8 mouse cellular contexts compared by ENCODE assay signal in the genomic region with DNA sequence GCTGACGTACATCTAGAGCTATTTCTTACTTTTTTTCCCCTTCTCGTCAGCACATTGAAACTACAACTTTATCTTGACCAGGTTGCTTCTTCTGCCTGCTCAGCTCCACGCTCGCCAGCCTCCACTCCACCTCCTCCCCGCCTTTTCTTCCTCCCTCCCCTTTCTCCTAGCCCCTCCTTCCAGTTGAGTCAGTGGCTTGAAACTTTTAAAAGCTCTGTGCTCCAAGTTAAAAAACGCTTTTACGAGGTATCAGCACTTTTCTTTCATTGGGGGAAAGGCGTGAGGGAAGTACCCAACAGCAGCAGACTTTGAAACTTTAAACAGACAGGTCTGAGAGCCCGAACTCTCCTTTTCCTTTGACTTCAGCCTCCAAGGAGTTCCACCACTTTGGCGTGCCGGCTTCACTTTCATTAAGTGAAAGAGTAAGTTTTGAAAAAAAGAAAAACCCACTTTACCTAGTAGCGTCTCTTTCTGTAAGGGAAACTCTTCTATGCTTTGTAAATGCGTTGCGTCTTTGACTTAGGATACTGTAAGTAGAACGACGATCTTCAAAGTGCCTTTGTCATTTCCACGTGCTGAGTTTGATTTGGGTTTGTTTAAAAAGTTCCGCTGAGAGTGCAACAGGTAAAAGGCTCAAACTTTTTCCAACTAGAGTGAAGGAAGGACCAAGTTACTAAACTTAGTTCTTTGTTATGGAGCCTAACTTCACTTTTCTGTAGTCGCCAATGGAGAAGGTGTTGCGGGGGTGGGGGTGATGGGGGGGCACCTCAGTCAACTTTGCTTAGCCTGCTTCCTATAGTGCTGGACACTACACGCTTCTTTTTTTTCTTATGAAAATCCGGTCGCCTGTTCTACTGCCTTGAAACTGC. TPM values are rescaled to one million over a fixed set of nuclear protein-coding genes. Genes with fewer than 3 reads are reported as not detected.
A peak's percentile ranks its signal among the peaks of the same experiment; 100 is the strongest.
DNase-seq lines count a peak whose midpoint lies in the region; ATAC-seq and TF ChIP-seq lines count a peak whose summit lies in the region.

Gene Gja1 (plus strand): TSS at position 234 of the 869 bp plus-strand sequence.

- under 1% methylated on average over 23 of the region's 23 CpGs for WGBS in forebrain, embryonic 11.5 days
- 0% methylated on average over 23 of the region's 23 CpGs for WGBS in lung, embryonic 14.5 days

- H3K4me3 ChIP-seq in forebrain, embryonic 11.5 days (ENCODE audit: low read depth, low read length) = peak within 1 kb of the TSS; percentile 44
- H3K4me3 ChIP-seq in lung, embryonic 14.5 days (ENCODE audit: low read depth, low read length) = peak within 1 kb of the TSS; percentile 67

- no peaks in the 10 kb centered on the region for H3K9me3 ChIP-seq in forebrain, embryonic 11.5 days (ENCODE audit: control insufficient read depth, low read length)
- no peaks in the 10 kb centered on the region for H3K9me3 ChIP-seq in lung, embryonic 14.5 days (ENCODE audit: low read depth, low read length)

- H3K9ac ChIP-seq in forebrain, embryonic 11.5 days (ENCODE audit: low read length) = peak within 1 kb of the TSS; percentile 73
- peak within 1 kb of the TSS; percentile 85 for H3K9ac ChIP-seq in lung, embryonic 14.5 days

- intact Hi-C loops in heart, postnatal 25 days (cut with DNase I) = loop anchor here (2.0 kb wide), 1 partner anchor 463 kb away; no protein-coding TSS in a partner anchor

- H3K4me1 ChIP-seq in forebrain, embryonic 11.5 days (replicated peaks; ENCODE audit: control insufficient read depth, insufficient read depth, low read length) = peaks cover 1% of the 10 kb centered on the region; the same call in 1 of the 2 replicates
- peaks cover 3% of the 10 kb centered on the region for H3K4me1 ChIP-seq in lung, embryonic 14.5 days (ENCODE audit: insufficient read depth)

- H3K36me3 ChIP-seq in forebrain, embryonic 11.5 days (ENCODE audit: control insufficient read depth, insufficient read depth, low read length) = no peaks in the 10 kb centered on the region
- H3K36me3 ChIP-seq in lung, embryonic 14.5 days (ENCODE audit: insufficient read depth) = no peaks in the 10 kb centered on the region

- DNase-seq in adrenal gland, postnatal 10 days = peak; percentile 76
- DNase-seq in forebrain, embryonic 11.5 days (ENCODE audit: low spot score) = peak; percentile 78
- peak; percentile 53 for DNase-seq in heart, postnatal 25 days (ENCODE audit: low spot score)
- DNase-seq in kidney, postnatal 4 days = peak; percentile 59 to 73
- peak; percentile 85 for DNase-seq in lung, embryonic 14.5 days
- DNase-seq in ovary, adult 18-20 months (ENCODE audit: low spot score) = peak; percentile 87
- no peak for DNase-seq in right cerebral cortex, postnatal 36 days (ENCODE audit: low spot score in 2 of 2)

- no peak for TF ChIP-seq CTCF in lung, embryonic 14.5 days (IDR thresholded peaks at IDR 0.05; ENCODE audit: low read depth)

- peak within 1 kb of the TSS; percentile 70 for H3K4me2 ChIP-seq in forebrain, embryonic 11.5 days (ENCODE audit: low read depth, low read length, severe bottlenecking)
- peak within 1 kb of the TSS; percentile 80 for H3K4me2 ChIP-seq in lung, embryonic 14.5 days

- peak; percentile 57 for ATAC-seq in CD4-positive, CD25-positive, alpha-beta regulatory T cell, adult 4 months
- peak; percentile 67 for ATAC-seq in forebrain, embryonic 11.5 days (replicated peaks; ENCODE audit: low FRiP score)
- ATAC-seq in lung, embryonic 14.5 days (ENCODE audit: insufficient read depth) = peak; percentile 70

- H3K27ac ChIP-seq in forebrain, embryonic 11.5 days (ENCODE audit: low read depth, low read length) = peak within 1 kb of the TSS; percentile 51
- H3K27ac ChIP-seq in lung, embryonic 14.5 days (ENCODE audit: low read depth) = peak within 1 kb of the TSS; percentile 93

- H3K27me3 ChIP-seq in forebrain, embryonic 11.5 days (ENCODE audit: control insufficient read depth, insufficient read depth, low read length) = no peaks in the 10 kb centered on the region
- H3K27me3 ChIP-seq in lung, embryonic 14.5 days (ENCODE audit: insufficient read depth, low read length) = no peaks in the 10 kb centered on the region

RNA-seq across cellular contexts. Expression of gene Gja1, which starts in this region (rescaled TPM):
- under 1 TPM in 1 of 2 experiments, not detected in 1; 0.27 TPM for polyA plus RNA-seq in CD4-positive, CD25-positive, alpha-beta regulatory T cell, adult 4 months (2017; shearing (Covaris generic))
- 100 to 1,000 TPM; 127 to 156 TPM for total RNA-seq in adrenal gland, postnatal 10 days (2021)
- polyA plus RNA-seq in forebrain, embryonic 11.5 days (2014; fragmentation: Nextera tagmentation; extraction: Ambion mirVana) = 150 and 166 TPM in 2 replicates
- 100 to 1,000 TPM; 402 to 446 TPM for total RNA-seq in heart, postnatal 25 days (2021)
- polyA plus RNA-seq in lung, embryonic 14.5 days (2014; fragmentation: Nextera tagmentation; extraction: Ambion mirVana) = 114 and 118 TPM in 2 replicates

Comparison
In these comparisons a context has a peak if more than half of its experiments do, and no peak if none do; other contexts are left out.
1. RNA of gene Gja1 (polyA plus RNA-seq): 150 to 166 TPM in forebrain, embryonic 11.5 days and 114 to 118 TPM in lung, embryonic 14.5 days; 0.27 TPM in CD4-positive, CD25-positive, alpha-beta regulatory T cell, adult 4 months; every median in the first group is over 10 times any median in the second.
2. Peak in ATAC-seq in CD4-positive, CD25-positive, alpha-beta regulatory T cell, adult 4 months; RNA of the gene not detected or under 1 TPM.
3. DNase-seq: peak in adrenal gland, postnatal 10 days (single experiment), forebrain, embryonic 11.5 days (single experiment), heart, postnatal 25 days (single experiment), kidney, postnatal 4 days (2 of 2), lung, embryonic 14.5 days (single experiment) and ovary, adult 18-20 months (single experiment); none in right cerebral cortex, postnatal 36 days (0 of 2).
4. Peak in every context shown above with its lines, with median percentiles within 50 percentile points of each other: ATAC-seq.